Mouse (Mus musculus): Measurements from ENCODE around the gene Ptger1. TPM values are rescaled to one million over a fixed set of nuclear protein-coding genes. Genes with fewer than 3 reads are reported as not detected.
A peak's percentile ranks its signal among the peaks of the same experiment; 100 is the strongest.

Ptger1 gene
- total and polyA plus RNA-seq, 2 experiments from 2014 or later = 0.36 to 0.55 TPM

- 11% methylated on average over 23 of the region's 23 CpGs for WGBS
- H3K27ac ChIP-seq (ENCODE audit: low read depth, low read length) = no peak overlapping the region
These were observed 44.0 kb upstream of the Ptger1 start for GRCm38 (mm10) chr8:83622389-83622989.

GRCm38 (mm10) chr8:83623549-83623948 lies 42.9 kb upstream of the Ptger1 start:
- no peaks in the 10 kb centered on the region for H3K36me3 ChIP-seq (ENCODE audit: insufficient read depth, low read length)
- WGBS = 95% methylated on average over 7 of the region's 7 CpGs
- no peak overlapping the region for H3K9ac ChIP-seq (replicated peaks; ENCODE audit: low read length, poor library complexity, severe bottlenecking)
- DNase-seq (ENCODE audit: low spot score) (no peak), ATAC-seq (ENCODE audit: low FRiP score) (no peak)
- no peaks in the 10 kb centered on the region for H3K9me3 ChIP-seq (ENCODE audit: low read length)
- H3K4me3 ChIP-seq (ENCODE audit: low read depth, low read length) = no peak overlapping the region
- H3K27me3 ChIP-seq (ENCODE audit: insufficient read depth, low read length) = no peaks in the 10 kb centered on the region
- H3K27ac ChIP-seq (ENCODE audit: low read depth, low read length) = no peak overlapping the region
- H3K4me1 ChIP-seq (ENCODE audit: insufficient read depth, low read length) = no peaks in the 10 kb centered on the region
- TF ChIP-seq CTCF (IDR thresholded peaks at IDR 0.05) = no peak
- H3K4me2 ChIP-seq (ENCODE audit: low read depth, low read length, poor library complexity, severe bottlenecking) = no peak overlapping the region

More at GRCm38 (mm10) chr8:83622389-83622989, 44.0 kb upstream of the Ptger1 start:
- Histone ChIP-seq H3K4me3 (ENCODE audit: low read depth, low read length) (peak overlapping the region; percentile 37), H3K27me3 (ENCODE audit: insufficient read depth, low read length) (no peaks in the 10 kb centered on the region), H3K36me3 (ENCODE audit: insufficient read depth, low read length) (no peaks in the 10 kb centered on the region), H3K9ac (replicated peaks; ENCODE audit: low read length, poor library complexity, severe bottlenecking) (peak overlapping the region; percentile 44), H3K9me3 (ENCODE audit: low read length) (no peaks in the 10 kb centered on the region), H3K4me2 (ENCODE audit: low read depth, low read length, poor library complexity, severe bottlenecking) (peak overlapping the region; percentile 52), H3K4me1 (ENCODE audit: insufficient read depth, low read length) (no peaks in the 10 kb centered on the region)
- DNase-seq (ENCODE audit: low spot score) (peak; percentile 84), ATAC-seq (ENCODE audit: low FRiP score) (peak; percentile 90)
- peak; percentile 93 for TF ChIP-seq CTCF (IDR thresholded peaks at IDR 0.05)

- no peak for ATAC-seq (ENCODE audit: low FRiP score)
- TF ChIP-seq CTCF (IDR thresholded peaks at IDR 0.05) = peak; percentile 76
- H3K27ac ChIP-seq (ENCODE audit: low read depth, low read length) = no peak overlapping the region
- H3K9me3 ChIP-seq (ENCODE audit: low read length) = no peaks in the 10 kb centered on the region
- no peaks in the 10 kb centered on the region for H3K36me3 ChIP-seq (ENCODE audit: insufficient read depth, low read length)
- 46% methylated on average over 3 of the region's 3 CpGs for WGBS
- DNase-seq (ENCODE audit: low spot score) = peak; percentile 31
- no peak overlapping the region for H3K4me2 ChIP-seq (ENCODE audit: low read depth, low read length, poor library complexity, severe bottlenecking)
- no peak overlapping the region for H3K9ac ChIP-seq (replicated peaks; ENCODE audit: low read length, poor library complexity, severe bottlenecking)
- H3K4me1 ChIP-seq (ENCODE audit: insufficient read depth, low read length) = no peaks in the 10 kb centered on the region
- no peaks in the 10 kb centered on the region for H3K27me3 ChIP-seq (ENCODE audit: insufficient read depth, low read length)
- no peak overlapping the region for H3K4me3 ChIP-seq (ENCODE audit: low read depth, low read length)
These were observed 41.7 kb upstream of the Ptger1 start for GRCm38 (mm10) chr8:83624739-83625138.

GRCm38 (mm10) chr8:83625676-83626299 lies 40.7 kb upstream of the Ptger1 start:
- no peaks in the 10 kb centered on the region for H3K9me3 ChIP-seq (ENCODE audit: low read length)
- 88% methylated on average over 6 of the region's 6 CpGs for WGBS
- TF ChIP-seq CTCF (IDR thresholded peaks at IDR 0.05) = no peak

GRCm38 (mm10) chr8:83632083-83632707 lies 34.3 kb upstream of the Ptger1 start:
- DNase-seq (ENCODE audit: low spot score) = no peak
- Histone ChIP-seq H3K27me3 (ENCODE audit: insufficient read depth, low read length) (no peaks in the 10 kb centered on the region), H3K4me1 (ENCODE audit: insufficient read depth, low read length) (no peaks in the 10 kb centered on the region), H3K4me2 (ENCODE audit: low read depth, low read length, poor library complexity, severe bottlenecking) (no peak overlapping the region), H3K36me3 (ENCODE audit: insufficient read depth, low read length) (no peaks in the 10 kb centered on the region), H3K4me3 (ENCODE audit: low read depth, low read length) (no peak overlapping the region), H3K27ac (ENCODE audit: low read depth, low read length) (no peak overlapping the region), H3K9me3 (ENCODE audit: low read length) (peaks cover 2% of the 10 kb centered on the region; the same call in 1 of the 2 replicates), H3K9ac (replicated peaks; ENCODE audit: low read length, poor library complexity, severe bottlenecking) (no peak overlapping the region)
- no peak for TF ChIP-seq CTCF (IDR thresholded peaks at IDR 0.05)
- no peak for ATAC-seq (ENCODE audit: low FRiP score)
- 85% methylated on average over 7 of the region's 7 CpGs for WGBS

More at GRCm38 (mm10) chr8:83625676-83626299, 40.7 kb upstream of the Ptger1 start:
- Histone ChIP-seq H3K27me3 (ENCODE audit: insufficient read depth, low read length) (no peaks in the 10 kb centered on the region), H3K27ac (ENCODE audit: low read depth, low read length) (no peak overlapping the region), H3K4me2 (ENCODE audit: low read depth, low read length, poor library complexity, severe bottlenecking) (no peak overlapping the region), H3K36me3 (ENCODE audit: insufficient read depth, low read length) (no peaks in the 10 kb centered on the region), H3K4me1 (ENCODE audit: insufficient read depth, low read length) (no peaks in the 10 kb centered on the region), H3K9ac (replicated peaks; ENCODE audit: low read length, poor library complexity, severe bottlenecking) (no peak overlapping the region), H3K4me3 (ENCODE audit: low read depth, low read length) (no peak overlapping the region)
- ATAC-seq (ENCODE audit: low FRiP score) (no peak), DNase-seq (ENCODE audit: low spot score) (no peak)

GRCm38 (mm10) chr8:83638856-83639255 lies 27.6 kb upstream of the Ptger1 start:
- Histone ChIP-seq H3K36me3 (ENCODE audit: insufficient read depth, low read length) (no peaks in the 10 kb centered on the region), H3K4me3 (ENCODE audit: low read depth, low read length) (no peak overlapping the region), H3K9ac (replicated peaks; ENCODE audit: low read length, poor library complexity, severe bottlenecking) (no peak overlapping the region), H3K27me3 (ENCODE audit: insufficient read depth, low read length) (no peaks in the 10 kb centered on the region), H3K4me2 (ENCODE audit: low read depth, low read length, poor library complexity, severe bottlenecking) (no peak overlapping the region), H3K9me3 (ENCODE audit: low read length) (peaks cover 2% of the 10 kb centered on the region; the same call in 1 of the 2 replicates), H3K4me1 (ENCODE audit: insufficient read depth, low read length) (no peaks in the 10 kb centered on the region), H3K27ac (ENCODE audit: low read depth, low read length) (no peak overlapping the region)
- no peak for ATAC-seq (ENCODE audit: low FRiP score)
- no peak for DNase-seq (ENCODE audit: low spot score)
- TF ChIP-seq CTCF (IDR thresholded peaks at IDR 0.05) = no peak
- 76% methylated on average over 4 of the region's 4 CpGs for WGBS
